Mouse (Mus musculus) frontal cortex, postnatal 25 days (tissue): ENCODE data around the gene Ptges2.

Experiments used
- DNase-seq, 2 experiments: peaks; one replicate each; pipeline ENCODE4 v3.0.0; 2022; ENCODE audit warnings: low spot score in 2 of 2

Ptges2 gene

DNA sequence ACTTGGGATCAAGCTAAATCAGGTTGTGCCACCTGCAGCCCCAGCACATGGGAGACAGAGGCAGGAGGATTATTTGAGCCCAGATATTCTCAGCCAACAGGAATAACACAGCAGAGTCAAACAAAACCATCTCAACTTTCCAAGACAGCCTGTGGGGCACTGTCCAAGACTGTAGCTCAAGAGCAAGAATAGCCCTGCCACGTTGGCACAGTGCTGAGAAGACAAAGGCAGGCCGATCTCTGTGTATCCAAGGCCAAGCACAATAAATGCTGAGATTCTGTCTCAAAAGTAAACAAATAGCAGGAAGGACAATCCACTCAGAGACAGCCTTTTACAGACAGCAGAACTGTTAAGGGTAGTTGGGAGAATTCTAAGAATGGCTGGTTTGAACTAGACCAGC, 44.5 kb downstream of the Ptges2 start:
- no peak for DNase-seq

DNA sequence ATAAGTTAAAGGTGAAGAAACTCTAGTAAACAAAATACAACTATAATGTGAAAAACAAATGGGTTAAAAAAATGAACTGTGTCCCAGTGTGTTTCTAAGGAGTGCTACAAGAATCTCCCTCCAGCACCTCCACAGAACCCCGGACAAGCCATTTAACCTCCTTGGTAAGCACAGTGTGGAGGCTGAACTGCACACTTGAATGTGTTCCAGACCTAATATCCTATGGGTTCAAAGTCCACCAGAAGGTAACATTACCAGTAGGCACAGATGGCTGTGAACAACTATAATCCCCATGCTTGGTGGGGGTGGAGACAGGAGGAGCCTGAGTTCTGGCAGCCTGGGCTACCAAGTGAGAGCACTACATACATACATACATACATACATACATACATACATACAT, 44.9 kb downstream of the Ptges2 start:
- DNase-seq = no peak

DNA sequence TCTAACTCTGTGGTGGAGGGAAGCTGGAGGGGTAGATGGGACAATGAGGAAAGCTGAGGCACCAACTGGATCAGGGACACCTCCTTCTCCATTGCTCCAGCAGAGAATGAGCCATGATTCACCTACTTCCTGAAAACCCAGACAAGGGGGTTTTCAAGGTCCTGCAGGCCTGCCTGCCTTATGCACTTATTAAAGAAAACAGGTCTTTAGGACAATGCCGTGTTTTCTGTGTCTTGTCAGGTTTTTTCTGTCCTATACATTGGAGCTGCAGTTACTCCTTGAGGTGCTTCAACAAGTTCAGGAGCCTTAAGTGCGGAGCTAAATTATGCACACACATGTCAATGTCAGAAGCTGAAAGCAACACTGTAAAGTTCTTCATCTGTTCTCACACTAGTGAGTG, 45.9 kb downstream of the Ptges2 start:
- no peak for DNase-seq

DNA sequence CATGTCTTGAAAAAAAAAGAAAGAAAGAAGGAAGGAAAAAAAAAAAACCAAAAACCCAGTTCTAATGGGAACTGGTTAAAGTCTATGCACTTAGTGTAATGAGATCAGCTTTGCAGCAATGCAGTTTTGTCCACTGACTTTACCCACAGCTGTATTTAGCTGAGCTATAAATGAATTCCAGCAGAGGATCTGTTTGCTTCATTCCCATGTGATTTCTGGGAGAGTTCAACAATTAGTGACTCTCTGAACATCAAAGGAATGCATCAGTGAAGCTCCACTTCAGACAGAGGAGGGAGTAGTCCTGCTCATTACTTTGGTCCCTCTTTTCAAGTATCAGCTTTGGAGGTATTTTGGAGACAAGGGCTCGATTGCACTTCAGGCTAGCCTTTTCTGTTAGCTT, 49.8 kb downstream of the Ptges2 start:
- DNase-seq = no peak

DNA sequence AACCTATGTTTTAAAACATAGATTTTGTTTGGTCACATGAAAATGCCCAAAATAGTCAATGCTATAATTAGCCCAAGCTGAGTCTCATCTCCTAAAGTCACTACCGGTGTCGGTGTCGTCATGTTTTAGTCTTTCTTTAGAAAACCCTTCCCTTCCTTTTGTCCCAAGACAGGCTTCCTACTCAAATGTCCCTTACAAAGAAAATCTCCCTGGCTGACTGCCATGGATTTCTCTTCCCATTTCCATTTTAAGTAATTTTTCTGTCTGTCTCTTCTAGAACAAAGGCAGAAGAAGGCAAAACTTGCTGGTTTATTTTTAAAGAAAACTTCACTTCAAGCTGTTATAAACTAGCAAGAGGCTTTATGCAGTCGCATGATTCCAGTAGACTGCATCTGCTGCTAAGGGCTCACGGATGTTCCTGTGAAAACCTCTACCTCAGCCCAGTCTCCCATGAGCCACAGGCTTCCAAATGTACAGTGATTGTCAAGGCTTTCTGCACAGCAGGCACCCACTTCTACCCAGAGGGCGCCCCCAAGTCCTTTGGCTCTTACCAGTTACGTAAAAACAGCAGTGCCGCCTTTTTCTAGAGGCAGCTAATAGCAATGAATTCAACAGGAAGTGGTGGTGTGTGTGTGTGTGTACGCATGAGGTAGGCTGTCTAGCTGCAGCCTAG, 51.7 kb downstream of the Ptges2 start:
- DNase-seq = no peak

DNA sequence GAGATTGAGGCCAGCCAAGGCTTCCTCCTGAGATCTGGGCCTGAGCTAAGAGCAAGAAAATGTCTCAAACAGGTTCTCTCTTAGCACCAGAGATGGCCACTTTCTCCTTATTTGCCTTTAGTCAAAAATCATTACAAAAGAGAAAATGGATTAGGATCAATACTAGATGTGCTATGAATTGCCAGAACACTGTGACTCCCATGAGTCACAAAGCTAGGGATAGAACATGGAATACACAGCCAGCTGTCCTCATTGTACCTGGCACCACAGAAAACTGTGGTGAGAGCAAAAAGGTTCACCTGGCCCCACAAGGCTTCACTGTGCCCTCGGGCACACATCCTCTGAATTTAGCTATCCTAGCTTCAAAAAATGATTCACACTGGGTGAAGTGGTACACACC, 52.8 kb downstream of the Ptges2 start:
- DNase-seq = no peak

DNA sequence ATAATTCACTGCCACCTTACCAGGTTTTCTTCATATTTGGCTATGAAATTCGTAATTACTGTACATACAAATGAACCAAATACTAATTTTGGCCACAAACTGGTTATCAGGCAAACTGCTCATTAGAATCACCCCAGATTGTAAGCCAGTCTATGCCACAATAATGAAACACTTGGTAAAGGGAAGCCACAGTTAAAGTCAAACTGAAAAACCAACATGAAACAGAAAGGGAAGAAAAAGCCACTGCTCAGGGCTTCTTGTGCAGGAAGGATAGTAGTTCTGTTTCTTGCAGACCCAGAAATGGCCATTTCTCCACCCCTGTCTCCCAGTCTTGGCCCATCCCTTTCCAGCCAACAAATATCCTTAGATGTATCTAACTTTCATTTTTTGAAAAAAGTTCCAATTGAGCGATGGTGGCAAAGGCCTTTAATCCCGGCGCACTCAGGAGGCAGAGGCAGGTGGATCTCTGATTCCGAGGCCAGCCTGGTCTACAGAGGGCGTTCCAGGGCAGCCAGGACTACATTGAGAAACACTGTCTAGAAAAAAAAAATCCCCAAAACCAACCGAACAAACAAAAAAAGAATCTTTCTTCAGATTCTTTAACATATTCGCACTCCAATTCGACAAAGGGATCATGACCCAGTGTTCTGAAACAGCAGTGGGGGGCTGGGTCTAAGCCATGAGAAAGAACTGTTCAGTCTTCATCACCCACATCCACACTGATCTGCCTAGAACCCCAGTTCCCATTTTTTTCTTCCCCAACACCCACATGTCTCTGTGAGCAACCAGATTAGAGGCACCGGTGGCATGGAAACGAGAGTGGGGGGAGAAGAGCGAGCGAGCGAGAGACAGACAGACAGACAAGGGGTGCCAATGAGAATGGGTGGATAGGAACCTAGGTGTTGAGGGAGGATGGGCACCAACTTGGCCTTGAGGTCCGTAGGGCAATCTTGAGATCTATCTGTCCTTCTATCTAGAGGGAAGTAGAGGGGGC, 54.4 kb downstream of the Ptges2 start, which contains the start of gene Naif1:
Gene Naif1 (plus strand): TSS at position 697 of the 994 bp plus-strand sequence.
- no peak for DNase-seq

DNA sequence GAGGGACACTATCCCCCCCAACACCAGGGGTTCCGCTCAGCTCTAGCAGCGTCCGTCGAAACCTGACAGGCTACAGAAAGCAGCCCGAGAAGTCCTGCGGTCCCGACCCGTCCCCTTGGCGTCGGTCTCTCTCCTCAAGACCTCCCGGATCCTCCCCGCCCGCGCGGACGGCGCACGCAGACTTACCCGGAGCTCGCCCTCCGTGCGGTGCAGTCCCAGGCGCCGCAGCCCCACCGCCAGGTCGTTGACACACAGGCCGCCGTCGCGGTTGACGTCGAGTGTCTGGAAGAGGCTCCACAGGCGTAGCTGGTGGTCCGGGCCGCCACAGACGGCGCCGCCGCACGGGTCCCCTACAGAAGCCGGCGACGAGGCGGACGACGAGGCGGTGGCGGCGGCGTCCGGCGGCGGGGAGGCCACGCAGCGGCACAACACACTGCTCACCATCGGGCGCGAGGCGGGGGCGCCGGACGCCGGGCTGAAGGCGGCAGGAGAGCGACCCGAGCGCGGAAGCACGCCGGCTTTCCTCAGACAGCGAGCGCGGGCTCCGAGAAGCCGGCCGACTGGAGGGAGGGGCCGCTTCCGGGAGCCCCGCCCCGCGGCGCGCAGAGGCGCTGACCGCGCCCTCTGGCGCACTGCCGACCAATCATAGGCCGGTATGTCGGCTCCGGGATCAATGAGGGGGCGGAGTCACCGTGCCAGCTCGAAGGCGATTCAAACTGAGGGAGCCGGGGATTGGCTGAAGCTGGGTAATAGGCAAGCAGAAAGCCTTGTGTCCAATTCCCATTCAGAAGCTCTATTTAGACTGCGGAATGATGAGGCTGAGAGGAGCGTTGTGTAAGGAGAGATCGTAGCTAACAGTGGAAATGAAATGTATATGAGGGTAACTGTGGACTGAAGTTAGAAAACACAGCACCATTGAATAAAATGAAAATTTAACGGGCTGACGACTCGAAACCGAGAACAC, 55.5 kb downstream of the Ptges2 start, which contains the start of gene Slc25a25:
Gene Slc25a25 (minus strand): TSS at position 565 of the 964 bp plus-strand sequence.
- DNase-seq = peak; percentile 90 to 92

DNA sequence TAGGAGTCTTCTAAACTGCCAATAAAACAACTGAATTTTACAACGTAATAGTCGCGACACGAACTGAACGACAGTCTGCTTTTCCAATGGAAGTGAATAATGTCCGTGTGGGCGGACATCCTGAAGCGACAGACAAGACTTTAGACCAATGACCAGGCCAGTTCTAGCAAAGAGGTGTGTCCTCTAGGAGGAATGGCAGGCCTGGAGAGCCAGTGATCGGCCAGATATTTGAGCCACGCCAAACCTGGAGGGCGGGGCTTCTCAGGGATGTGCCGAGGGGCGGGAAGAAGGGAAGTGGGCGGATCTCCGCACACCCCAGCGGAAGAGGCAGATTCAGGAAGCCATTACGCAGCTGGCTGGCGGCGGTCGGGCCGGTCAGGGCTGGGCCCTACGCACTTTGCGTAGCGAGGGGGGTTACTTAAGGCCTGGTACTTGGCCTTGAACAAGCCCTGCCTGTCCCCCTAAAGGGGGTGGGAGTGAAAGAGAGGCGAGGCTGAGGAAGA, 56.2 kb downstream of the Ptges2 start:
- DNase-seq = peak; percentile 95 to 98

DNA sequence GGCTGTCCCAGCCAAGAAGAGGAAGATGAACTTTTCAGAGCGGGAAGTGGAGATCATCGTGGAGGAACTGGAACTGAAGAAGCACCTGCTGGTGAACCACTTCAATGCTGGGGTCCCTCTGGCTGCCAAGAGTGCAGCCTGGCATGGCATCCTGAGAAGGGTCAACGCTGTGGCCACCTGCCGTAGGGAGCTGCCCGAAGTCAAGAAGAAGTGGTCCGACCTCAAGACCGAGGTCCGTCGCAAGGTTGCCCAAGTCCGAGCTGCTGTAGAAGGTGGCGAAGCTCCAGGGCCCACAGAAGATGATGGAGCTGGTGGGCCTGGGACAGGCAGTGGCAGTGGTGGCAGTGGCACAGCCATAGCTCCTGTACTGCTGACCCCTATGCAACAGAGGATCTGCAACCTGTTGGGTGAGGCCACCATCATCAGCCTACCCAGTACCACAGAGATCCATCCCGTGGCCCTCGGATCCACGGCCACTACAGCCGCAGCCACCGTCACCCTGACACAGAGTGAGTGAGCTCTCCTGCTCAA, 56.8 kb downstream of the Ptges2 start:
- no peak for DNase-seq

DNA sequence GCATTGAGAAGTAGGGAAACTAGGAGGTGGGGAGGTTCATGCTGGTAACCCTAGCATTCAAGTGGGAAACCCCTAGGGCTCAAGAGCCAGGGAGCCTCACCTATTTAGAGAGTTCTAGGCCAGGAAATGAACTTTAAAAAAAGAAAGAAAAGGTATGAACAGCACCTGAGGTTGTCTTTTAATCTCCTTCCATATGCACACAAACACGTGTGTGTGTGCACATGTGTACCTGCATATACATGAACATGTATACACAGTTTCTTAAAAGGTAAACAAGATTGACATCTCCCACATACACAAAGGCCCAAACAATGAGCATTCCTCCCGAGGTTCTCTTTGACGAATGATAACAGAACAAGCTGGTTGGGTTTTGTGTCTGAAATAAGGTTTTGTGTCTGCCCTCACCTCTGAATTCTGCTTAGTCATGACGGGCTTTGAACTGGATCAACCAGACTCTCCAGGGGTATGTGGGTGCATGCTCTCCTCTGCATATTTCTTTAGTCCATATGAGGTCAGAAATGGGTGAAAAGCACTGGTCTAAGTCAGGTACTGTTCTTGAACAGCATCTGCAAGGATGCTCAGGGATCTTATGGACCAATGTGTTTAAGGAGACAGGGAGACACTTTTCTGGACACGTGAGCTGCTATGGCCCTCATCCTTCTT, 58.1 kb downstream of the Ptges2 start:
- no peak for DNase-seq

DNA sequence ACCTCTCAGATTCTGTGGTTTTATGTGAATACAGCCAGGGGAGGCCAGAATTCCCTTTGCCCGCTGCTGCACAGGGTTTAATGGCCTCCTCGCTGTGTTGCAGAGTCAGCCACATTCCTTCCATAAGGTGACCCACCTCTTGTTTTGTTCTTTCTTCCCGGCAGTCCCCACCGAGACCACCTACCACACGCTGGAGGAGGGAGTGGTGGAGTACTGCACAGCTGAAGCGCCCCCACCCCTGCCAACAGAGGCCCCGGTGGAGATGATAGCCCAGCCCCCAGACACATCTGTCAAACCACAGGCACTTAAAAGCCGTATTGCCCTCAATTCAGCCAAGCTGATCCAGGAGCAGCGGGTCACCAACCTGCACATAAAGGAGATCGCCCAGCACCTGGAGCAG, 58.9 kb downstream of the Ptges2 start:
- DNase-seq = no peak

DNA sequence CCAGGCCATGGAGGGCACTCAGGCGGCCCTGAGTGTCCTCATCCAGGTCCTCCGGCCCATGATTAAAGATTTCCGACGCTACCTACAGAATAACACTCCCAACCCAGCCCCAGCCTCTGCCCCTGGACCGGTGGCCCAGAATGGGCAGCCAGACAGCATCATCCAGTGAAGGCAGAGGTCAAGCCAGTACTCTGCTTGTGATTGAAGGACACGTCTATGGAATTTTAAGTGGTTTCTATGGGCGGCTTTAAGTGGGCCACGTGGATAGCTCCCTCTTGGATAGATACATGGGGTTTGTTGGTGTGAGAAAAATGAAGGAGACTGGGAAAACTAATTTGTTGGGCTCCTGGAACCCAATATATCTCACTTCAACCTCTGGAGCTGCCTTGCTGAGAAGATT, 59.4 kb downstream of the Ptges2 start:
- DNase-seq = no peak
